Mouse (Mus musculus) liver, adult 2 months (tissue): ENCODE results near the gene Sulf2. TPM values are rescaled to one million over a fixed set of nuclear protein-coding genes. Genes with fewer than 3 reads are reported as not detected.

Experiments
- DNase-seq: peaks from one replicate; pipeline ENCODE4 v3.0.0-alpha.2; 2011; ENCODE audit warnings: low read depth, low spot score; ENCODE audit errors: extremely low read depth
- H3K27ac ChIP-seq: fragments of 200-500 bp; replicated peaks from 2 replicates; pipeline ENCODE4 v1.5.1; 2012; ENCODE audit warnings: low read depth, mild to moderate bottlenecking, control low read depth, inconsistent platforms, low read length; ENCODE audit not compliant: insufficient read depth
- H3K27me3 ChIP-seq: fragments of 200-500 bp; 2 replicates; pipeline ENCODE4 v1.6.1; 2012; ENCODE audit warnings: mild to moderate bottlenecking, moderate library complexity, low read length, inconsistent platforms; ENCODE audit not compliant: control insufficient read depth, insufficient read depth
- H3K36me3 ChIP-seq: fragments of 200-500 bp; 2 replicates; pipeline ENCODE4 v1.6.1; 2012; ENCODE audit warnings: low read length, inconsistent platforms; ENCODE audit not compliant: control insufficient read depth, insufficient read depth
- H3K4me1 ChIP-seq: fragments of 200-500 bp; 2 replicates; pipeline ENCODE4 v1.6.1; 2011; ENCODE audit warnings: low read length; ENCODE audit not compliant: control insufficient read depth, insufficient read depth
- H3K4me3 ChIP-seq: fragments of 200-500 bp; 2 replicates; pipeline ENCODE4 v1.5.1; 2011; ENCODE audit warnings: low read depth, mild to moderate bottlenecking, control low read depth, low read length, moderate library complexity; ENCODE audit not compliant: insufficient read depth
- H3K79me2 ChIP-seq: fragments of 200-500 bp; 2 replicates; pipeline ENCODE4 v1.6.1; 2012; ENCODE audit warnings: inconsistent platforms, mild to moderate bottlenecking, low read length, moderate library complexity; ENCODE audit not compliant: control insufficient read depth, insufficient read depth
- H3K9ac ChIP-seq: fragments of 200-500 bp; 2 replicates; pipeline ENCODE4 v1.6.1; 2012; ENCODE audit warnings: low read depth, mild to moderate bottlenecking, control low read depth, inconsistent platforms, low read length
- CTCF ChIP-seq: fragments of 200-500 bp; IDR thresholded peaks from 2 replicates; pipeline ENCODE4 v1.5.1; 2011; ENCODE audit warnings: low read depth, low read length, control low read depth
- POLR2A ChIP-seq: fragments of 200-500 bp; IDR thresholded peaks from 2 replicates; pipeline ENCODE4 v1.6.1; 2011; ENCODE audit warnings: low read length, control low read depth; ENCODE audit not compliant: insufficient read depth; ENCODE audit errors: extremely low read depth
- WGBS: fragments of 180-500 bp; shearing (Covaris S2); methylation state at CpG from one replicate; pipeline ENCODE4 v1.1.7; 2018; 5-methylcytosine and 5-hydroxymethylcytosine counted together
- polyA plus RNA-seq: library from polyadenylated mRNA; depleted of rRNA; stranded (reverse); fragments of >200 nt; gene quantifications from 2 replicates; pipeline ENCODE4 v1.2.3, GENCODE M21; 2012
- total RNA-seq: library from RNA; depleted of rRNA; stranded (reverse); fragments of >200 nt; gene quantifications from 2 replicates; pipeline ENCODE4 v1.2.3, GENCODE M21; 2014

Gene Sulf2
- total and polyA plus RNA-seq, 2 experiments: 7.8 to 16.1 TPM

- Histone ChIP-seq H3K79me2 (no peaks in the 10 kb centered on the region), H3K4me3 (no peak overlapping the region), H3K27ac (no peak overlapping the region), H3K27me3 (no peaks in the 10 kb centered on the region), H3K4me1 (no peaks in the 10 kb centered on the region), H3K36me3 (no peaks in the 10 kb centered on the region), H3K9ac (no peak overlapping the region)
- TF ChIP-seq CTCF: no peak
- TF ChIP-seq POLR2A: no peak
- 76% methylated on average over 16 of the region's 16 CpGs for WGBS
- DNase-seq: no peak
These were observed 30.9 kb upstream of the Sulf2 start for GRCm38 (mm10) chr2:166186244-166186948.

- WGBS: 91% methylated on average over 6 of the region's 6 CpGs
- no peak overlapping the region for H3K9ac ChIP-seq
- no peak overlapping the region for H3K27ac ChIP-seq
- DNase-seq: no peak
- H3K4me3 ChIP-seq: no peak overlapping the region
- H3K36me3 ChIP-seq: no peaks in the 10 kb centered on the region
- no peak for TF ChIP-seq POLR2A
- no peak for TF ChIP-seq CTCF
- no peaks in the 10 kb centered on the region for H3K79me2 ChIP-seq
- H3K27me3 ChIP-seq: no peaks in the 10 kb centered on the region
- H3K4me1 ChIP-seq: no peaks in the 10 kb centered on the region
These were observed 30.3 kb upstream of the Sulf2 start for GRCm38 (mm10) chr2:166185768-166186167.

- peak; percentile 40 for TF ChIP-seq CTCF
- TF ChIP-seq POLR2A: no peak
- Histone ChIP-seq H3K4me1 (no peaks in the 10 kb centered on the region), H3K4me3 (no peak overlapping the region), H3K9ac (no peak overlapping the region), H3K79me2 (no peaks in the 10 kb centered on the region), H3K36me3 (no peaks in the 10 kb centered on the region), H3K27ac (no peak overlapping the region), H3K27me3 (no peaks in the 10 kb centered on the region)
- no peak for DNase-seq
- 70% methylated on average over 6 of the region's 6 CpGs for WGBS
These were observed 29.0 kb upstream of the Sulf2 start for GRCm38 (mm10) chr2:166184417-166184816.

- Histone ChIP-seq H3K79me2 (no peaks in the 10 kb centered on the region), H3K4me3 (no peak overlapping the region), H3K27me3 (no peaks in the 10 kb centered on the region), H3K4me1 (no peaks in the 10 kb centered on the region), H3K36me3 (no peaks in the 10 kb centered on the region), H3K27ac (no peak overlapping the region), H3K9ac (no peak overlapping the region)
- TF ChIP-seq POLR2A (no peak), CTCF (no peak)
- DNase-seq: no peak
- WGBS: 95% methylated on average over 15 of the region's 15 CpGs
These were observed 26.7 kb upstream of the Sulf2 start for GRCm38 (mm10) chr2:166182009-166182685.

GRCm38 (mm10) chr2:166180744-166181508, 25.5 kb upstream of the Sulf2 start:
- WGBS: 24% methylated on average over 11 of the region's 11 CpGs
- TF ChIP-seq CTCF (no peak), POLR2A (no peak)
- Histone ChIP-seq H3K36me3 (no peaks in the 10 kb centered on the region), H3K27me3 (no peaks in the 10 kb centered on the region), H3K27ac (peak overlapping the region; percentile 45; the same call in 1 of the 2 replicates), H3K79me2 (no peaks in the 10 kb centered on the region), H3K4me3 (no peak overlapping the region), H3K9ac (no peak overlapping the region), H3K4me1 (no peaks in the 10 kb centered on the region)
- DNase-seq: peak; percentile 49
